Mouse (Mus musculus) embryonic facial prominence, embryonic 10.5 days (tissue): ENCODE measurements around the gene Milr1. TPM values are rescaled to one million over a fixed set of nuclear protein-coding genes. Genes with fewer than 3 reads are reported as not detected.
"Not testable (repeated sequence)": the region's sequence is repeated elsewhere in the genome, so short reads cannot be mapped to it uniquely, and the experiment has no call there.

ENCODE experiments used
- DNase-seq: peaks from one replicate; pipeline ENCODE4 v3.0.0-alpha.2; 2017; ENCODE audit warnings: low spot score
- H3K27ac ChIP-seq: fragments of 300-500 bp; sonication (generic); replicated peaks from 2 replicates; pipeline ENCODE4 v1.5.1; 2016; ENCODE audit warnings: mild to moderate bottlenecking
- H3K27me3 ChIP-seq: fragments of 300-500 bp; sonication (generic); replicated peaks from 2 replicates; pipeline ENCODE4 v1.6.1; 2016; ENCODE audit warnings: low read depth, mild to moderate bottlenecking; ENCODE audit not compliant: poor library complexity, severe bottlenecking
- H3K36me3 ChIP-seq: fragments of 300-500 bp; sonication (generic); replicated peaks from 2 replicates; pipeline ENCODE4 v1.6.1; 2016; ENCODE audit warnings: mild to moderate bottlenecking, moderate library complexity
- H3K4me1 ChIP-seq: fragments of 300-500 bp; sonication (generic); 2 replicates; pipeline ENCODE4 v1.6.1; 2016
- H3K4me3 ChIP-seq: fragments of 300-500 bp; sonication (generic); 2 replicates; pipeline ENCODE4 v1.5.1; 2016; ENCODE audit warnings: mild to moderate bottlenecking, moderate library complexity
- H3K9me3 ChIP-seq: fragments of 300-500 bp; sonication (generic); 2 replicates; pipeline ENCODE4 v1.6.1; 2016; ENCODE audit warnings: mild to moderate bottlenecking
- WGBS: fragments of 180-500 bp; shearing (Covaris S2); methylation state at CpG from one replicate; pipeline ENCODE4 v1.1.7; 2016; 5-methylcytosine and 5-hydroxymethylcytosine counted together
- polyA plus RNA-seq: library from polyadenylated mRNA; unstranded; fragments of >200 nt; fragmentation: Nextera tagmentation; extraction: Ambion mirVana; gene quantifications from 2 replicates; pipeline ENCODE4 v1.2.1, GENCODE M21; 2016

Milr1 gene
- polyA plus RNA-seq, 1 experiment from 2014 or later = 1.1 TPM

DNA sequence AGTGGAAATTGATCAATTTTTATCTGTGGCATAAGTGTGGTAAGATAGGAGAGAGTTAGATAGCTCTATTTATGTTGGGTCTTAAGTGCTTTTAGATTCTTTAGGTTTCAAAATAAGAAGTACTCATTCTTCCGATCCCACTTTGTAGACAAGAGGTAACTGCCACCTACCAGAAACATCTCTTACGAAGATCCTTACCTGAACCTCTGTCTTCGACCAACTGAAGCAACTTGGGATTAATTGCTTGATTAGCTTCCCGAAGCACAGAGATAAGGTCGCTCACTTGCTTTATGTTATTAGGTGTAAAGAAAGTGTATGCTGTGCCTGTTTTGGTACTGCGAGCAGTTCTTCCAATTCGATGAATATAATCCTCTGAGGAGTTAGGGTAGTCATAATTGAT lies 31.2 kb downstream of the Milr1 start:
- Histone ChIP-seq H3K4me1 (peaks cover 18% of the 10 kb centered on the region), H3K36me3 (peaks cover 83% of the 10 kb centered on the region)
- H3K4me3 ChIP-seq, H3K9me3 ChIP-seq, H3K27me3 ChIP-seq, H3K27ac ChIP-seq, DNase-seq: not testable (repeated sequence)
- WGBS = 93% methylated on average over 7 of the region's 7 CpGs

DNA sequence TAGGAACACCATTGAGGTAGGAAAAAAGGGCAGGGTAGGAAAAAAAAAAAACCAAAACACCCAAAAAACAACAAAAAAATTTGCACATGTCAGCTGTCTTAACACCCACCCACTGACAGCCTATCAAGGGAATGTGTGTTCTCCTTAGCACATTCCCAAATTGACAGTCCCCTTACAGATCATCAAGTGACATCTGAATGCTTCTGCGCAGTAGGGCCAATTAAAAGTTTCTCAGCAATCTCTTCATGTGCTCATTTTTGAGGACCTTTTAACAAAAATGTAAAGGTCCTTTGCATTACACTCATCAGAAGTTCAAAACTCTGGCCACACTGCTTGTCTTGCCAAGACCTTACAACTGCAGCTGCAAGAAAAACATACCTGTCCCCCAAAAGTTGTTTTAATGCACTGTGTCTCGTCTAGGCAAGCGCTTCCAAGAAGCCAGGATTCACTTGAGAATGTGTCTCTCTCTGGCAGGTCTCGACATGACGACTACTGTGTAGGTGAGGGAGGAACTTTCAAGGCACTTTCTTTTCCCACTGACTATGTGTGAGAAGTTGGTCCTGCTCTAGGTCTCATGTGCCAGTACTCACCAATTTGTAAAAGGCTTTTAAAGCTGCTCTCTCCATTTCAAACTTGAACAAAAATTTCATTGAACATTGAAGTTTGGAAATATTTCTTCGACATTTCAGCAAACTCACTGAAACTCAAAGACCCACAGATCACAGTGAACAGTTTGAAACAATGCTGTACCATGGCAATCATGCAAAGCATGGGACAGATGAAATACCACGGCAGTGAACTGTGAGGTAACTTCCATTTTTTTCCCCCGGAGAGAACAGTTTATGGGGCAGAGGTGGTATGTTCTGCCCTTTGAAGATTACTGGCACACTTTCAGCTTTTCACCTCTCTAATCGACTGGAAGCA lies 32.1 kb downstream of the Milr1 start:
- H3K9me3 ChIP-seq = no peaks in the 10 kb centered on the region
- H3K27ac ChIP-seq = no peak overlapping the region
- no peaks in the 10 kb centered on the region for H3K27me3 ChIP-seq
- H3K36me3 ChIP-seq = peaks cover 83% of the 10 kb centered on the region
- no peak for DNase-seq
- 85% methylated on average over 9 of the region's 9 CpGs for WGBS
- H3K4me1 ChIP-seq = peaks cover 18% of the 10 kb centered on the region
- H3K4me3 ChIP-seq = no peak overlapping the region

DNA sequence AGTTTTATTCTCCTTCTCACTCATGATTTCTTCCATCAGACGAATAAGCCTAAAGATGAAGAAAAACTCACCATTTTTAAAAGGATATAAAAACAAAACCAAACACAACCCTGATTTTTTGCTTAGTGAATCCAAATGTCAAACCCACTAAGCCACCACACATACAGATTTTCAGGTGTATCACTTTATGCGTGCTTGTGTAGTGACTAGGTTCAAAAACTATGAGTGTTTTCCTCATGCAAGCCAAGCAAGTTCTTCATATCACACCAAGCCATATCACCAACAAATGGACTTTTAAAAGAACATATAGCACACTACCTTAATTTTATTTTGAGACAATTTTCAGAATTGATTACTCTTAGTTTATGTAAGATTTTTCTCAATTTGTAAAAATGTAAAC lies 33.5 kb downstream of the Milr1 start:
- WGBS = 91% methylated on average over 2 of the region's 2 CpGs
- no peak for DNase-seq
- H3K27ac ChIP-seq = no peak overlapping the region
- H3K27me3 ChIP-seq = no peaks in the 10 kb centered on the region
- H3K9me3 ChIP-seq = no peaks in the 10 kb centered on the region
- no peak overlapping the region for H3K4me3 ChIP-seq
- H3K36me3 ChIP-seq = peaks cover 79% of the 10 kb centered on the region
- peaks cover 17% of the 10 kb centered on the region for H3K4me1 ChIP-seq

GRCm38 (mm10) chr11:106785043-106785442 lies 34.0 kb downstream of the Milr1 start:
- Histone ChIP-seq H3K27me3 (no peaks in the 10 kb centered on the region), H3K4me3 (no peak overlapping the region; the same call in 1 of the 2 replicates), H3K9me3 (no peaks in the 10 kb centered on the region), H3K4me1 (peaks cover 17% of the 10 kb centered on the region), H3K27ac (no peak overlapping the region), H3K36me3 (peaks cover 77% of the 10 kb centered on the region)
- 83% methylated on average over 1 of the region's 1 CpGs for WGBS
- no peak for DNase-seq

DNA sequence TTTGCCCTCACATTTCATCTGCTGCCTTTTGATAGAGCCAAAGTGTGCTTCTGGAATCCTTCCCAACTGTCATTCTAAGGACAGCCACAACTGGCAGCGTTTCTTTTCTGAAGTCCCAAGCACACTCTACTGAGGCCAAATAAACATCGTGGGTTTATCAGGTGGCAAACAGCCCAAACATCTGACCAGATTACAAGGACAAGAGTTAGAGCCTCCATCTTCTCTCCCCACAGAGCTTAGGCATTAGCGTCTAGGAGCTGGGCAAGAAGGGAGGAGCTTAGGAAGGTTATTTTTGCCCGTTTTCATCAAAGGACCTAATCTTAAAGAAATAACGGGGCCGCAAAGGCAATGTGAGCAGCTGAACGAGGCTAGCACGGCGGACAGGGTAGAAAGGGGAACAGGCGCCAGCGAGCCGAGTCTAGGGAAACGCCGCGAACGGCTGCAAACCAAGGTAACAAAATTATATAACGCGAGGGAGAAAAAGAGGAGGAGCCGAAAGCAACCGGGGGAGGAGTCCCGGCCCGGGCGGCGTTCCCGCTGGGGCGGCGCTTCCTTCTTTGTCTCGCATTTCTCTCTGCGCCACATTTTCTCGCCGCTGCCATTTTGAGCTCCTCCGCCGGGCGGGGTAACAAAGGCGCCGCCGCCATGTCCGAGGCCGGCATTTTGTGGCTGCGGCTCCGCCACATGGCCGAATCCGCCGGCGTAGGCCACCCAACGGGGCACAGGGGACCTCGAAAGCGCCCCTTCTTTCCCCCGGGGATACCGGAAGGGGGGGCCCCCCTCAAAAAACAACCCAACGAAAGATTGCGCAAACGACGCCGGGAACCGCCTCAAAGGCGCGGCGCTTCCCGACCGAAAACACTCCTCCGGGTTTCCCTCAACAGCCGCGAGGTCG lies 36.4 kb downstream of the Milr1 start:
- Histone ChIP-seq H3K9me3 (no peaks in the 10 kb centered on the region), H3K36me3 (peaks cover 62% of the 10 kb centered on the region), H3K4me1 (peaks cover 21% of the 10 kb centered on the region), H3K27me3 (no peaks in the 10 kb centered on the region), H3K4me3 (peak overlapping the region; percentile 80), H3K27ac (peak overlapping the region; percentile 100)
- WGBS = under 1% methylated on average over 65 of the region's 65 CpGs
- DNase-seq = peak; percentile 88

DNA sequence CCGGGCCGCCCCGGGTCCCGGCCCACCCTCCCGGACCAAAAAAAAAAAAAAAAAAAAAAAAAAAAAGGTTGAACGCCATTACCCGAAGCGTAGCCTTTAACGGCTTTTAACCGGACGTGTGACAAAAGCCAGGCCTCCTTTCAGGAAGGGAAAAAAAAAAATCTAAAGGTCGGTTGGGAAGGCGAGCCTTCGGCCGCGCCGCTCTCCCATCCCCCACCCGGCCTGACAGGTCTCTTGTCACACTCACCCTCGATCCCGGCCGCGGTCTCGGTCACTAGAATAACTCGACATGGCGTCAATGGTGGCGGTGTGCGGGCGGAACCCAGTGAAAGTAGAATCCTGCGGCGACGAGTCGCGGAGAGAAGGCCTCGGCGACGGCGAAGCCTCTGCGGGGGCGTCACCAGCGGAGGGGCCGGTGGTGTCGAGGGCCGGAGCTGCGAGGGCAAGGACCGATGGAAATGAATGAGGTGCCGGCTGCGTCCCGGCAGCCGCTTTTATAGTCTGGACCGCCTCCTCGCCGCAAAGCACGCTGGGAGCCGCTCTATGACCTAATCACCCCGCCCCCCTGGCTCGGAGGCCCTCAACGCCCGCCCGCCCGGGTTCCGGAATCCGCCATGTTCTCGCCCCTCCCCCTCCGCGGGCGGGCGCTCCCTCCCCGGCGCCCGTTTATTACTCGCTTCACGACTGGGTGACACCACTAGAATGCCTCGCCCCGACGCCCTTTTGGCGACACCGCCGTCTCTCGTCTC lies 37.2 kb downstream of the Milr1 start:
- Histone ChIP-seq H3K9me3 (no peaks in the 10 kb centered on the region), H3K27ac (peak overlapping the region; percentile 100), H3K27me3 (no peaks in the 10 kb centered on the region), H3K36me3 (peaks cover 62% of the 10 kb centered on the region), H3K4me1 (peaks cover 21% of the 10 kb centered on the region), H3K4me3 (peak overlapping the region; percentile 80)
- WGBS = under 1% methylated on average over 79 of the region's 79 CpGs
- DNase-seq = peak; percentile 99

GRCm38 (mm10) chr11:106788775-106789459 lies 37.9 kb downstream of the Milr1 start, which contains the start of the genes Ddx5 and Cep95:
Ddx5 (minus strand) TSS chr11:106789185.
Cep95 (plus strand) TSS chr11:106789252.
- no peaks in the 10 kb centered on the region for H3K9me3 ChIP-seq
- H3K27me3 ChIP-seq = no peaks in the 10 kb centered on the region
- WGBS = under 1% methylated on average over 58 of the region's 58 CpGs
- peak; percentile 98 for DNase-seq
- H3K36me3 ChIP-seq = peaks cover 62% of the 10 kb centered on the region
- peak within 1 kb of the TSS; percentile 100 for H3K27ac ChIP-seq
- peak within 1 kb of the TSS; percentile 80 for H3K4me3 ChIP-seq
- H3K4me1 ChIP-seq = peaks cover 21% of the 10 kb centered on the region

DNA sequence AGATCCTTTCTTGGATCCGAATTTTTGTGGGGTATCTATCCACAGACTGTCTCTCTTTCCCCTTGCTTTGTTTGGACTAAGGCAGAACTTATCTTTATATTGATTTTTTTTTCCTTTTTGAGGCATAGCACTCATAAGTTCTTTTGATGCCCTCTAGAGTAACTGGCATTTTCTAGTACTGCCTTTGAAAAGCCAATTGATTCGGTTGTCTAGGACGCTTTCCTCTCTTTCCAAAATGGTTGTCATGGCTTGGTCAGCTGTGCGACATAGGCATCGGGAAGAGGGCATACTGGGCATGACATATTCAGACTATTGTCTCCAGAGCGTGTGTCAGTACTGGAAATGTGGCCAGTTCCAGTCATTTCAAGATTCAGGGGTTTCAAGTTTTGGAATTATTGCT lies 38.6 kb downstream of the Milr1 start:
- peaks cover 22% of the 10 kb centered on the region for H3K4me1 ChIP-seq
- H3K27ac ChIP-seq = peak overlapping the region; percentile 100
- no peaks in the 10 kb centered on the region for H3K9me3 ChIP-seq
- H3K4me3 ChIP-seq = peak overlapping the region; percentile 80
- whole genome bisulfite sequencing = 1% methylated on average over 6 of the region's 6 CpGs
- peaks cover 62% of the 10 kb centered on the region for H3K36me3 ChIP-seq
- no peaks in the 10 kb centered on the region for H3K27me3 ChIP-seq
- peak; percentile 20 for DNase-seq

DNA sequence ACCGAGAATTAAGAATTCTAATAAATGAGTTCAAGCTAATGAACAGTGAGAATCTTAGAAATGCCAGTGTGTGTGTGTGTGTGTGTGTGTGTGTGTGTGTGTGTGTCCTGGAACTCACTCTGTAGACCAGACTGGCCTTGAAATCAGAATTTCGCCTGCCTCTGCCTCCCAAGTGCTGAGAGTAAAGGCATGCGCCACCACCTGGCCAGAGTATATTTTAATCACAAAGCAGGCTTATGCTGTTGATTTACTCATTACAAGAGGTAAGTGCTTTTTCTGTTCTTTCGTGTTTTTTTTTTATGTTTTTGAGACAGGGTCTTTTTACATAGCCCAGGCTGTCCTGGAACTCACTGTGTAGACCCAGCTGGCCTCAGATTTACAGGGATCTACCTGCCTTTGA lies 42.8 kb downstream of the Milr1 start:
- Histone ChIP-seq H3K9me3 (peaks cover 6% of the 10 kb centered on the region), H3K27ac (no peak overlapping the region), H3K4me3 (no peak overlapping the region), H3K4me1 (peaks cover 21% of the 10 kb centered on the region), H3K27me3 (no peaks in the 10 kb centered on the region), H3K36me3 (peaks cover 74% of the 10 kb centered on the region)
- DNase-seq = no peak
- 75% methylated on average over 4 of the region's 4 CpGs for WGBS

GRCm38 (mm10) chr11:106795679-106796078 lies 44.7 kb downstream of the Milr1 start:
- Histone ChIP-seq H3K4me1 (peaks cover 11% of the 10 kb centered on the region), H3K9me3 (peaks cover 6% of the 10 kb centered on the region), H3K27me3 (no peaks in the 10 kb centered on the region), H3K36me3 (peaks cover 92% of the 10 kb centered on the region), H3K27ac (0 out of 2 replicates have a peak overlapping the region, but pooled peaks have one; percentile 3), H3K4me3 (no peak overlapping the region)
- peak; percentile 28 for DNase-seq
- 44% methylated on average over 9 of the region's 9 CpGs for whole genome bisulfite sequencing

GRCm38 (mm10) chr11:106802069-106802627 lies 51.1 kb downstream of the Milr1 start:
- 91% methylated on average over 10 of the region's 10 CpGs for WGBS
- Histone ChIP-seq H3K4me1 (no peaks in the 10 kb centered on the region), H3K4me3 (no peak overlapping the region), H3K27ac (no peak overlapping the region), H3K36me3 (peaks cover 91% of the 10 kb centered on the region), H3K9me3 (peaks cover 6% of the 10 kb centered on the region), H3K27me3 (no peaks in the 10 kb centered on the region)
- no peak for DNase-seq
